Mouse (Mus musculus) urinary bladder, postnatal 14 days (tissue): ENCODE results near the gene Rxra.

Source experiments
- DNase-seq: peaks from one replicate; pipeline ENCODE4 v3.0.0; 2021; ENCODE audit warnings: low spot score

Gene Rxra

DNA sequence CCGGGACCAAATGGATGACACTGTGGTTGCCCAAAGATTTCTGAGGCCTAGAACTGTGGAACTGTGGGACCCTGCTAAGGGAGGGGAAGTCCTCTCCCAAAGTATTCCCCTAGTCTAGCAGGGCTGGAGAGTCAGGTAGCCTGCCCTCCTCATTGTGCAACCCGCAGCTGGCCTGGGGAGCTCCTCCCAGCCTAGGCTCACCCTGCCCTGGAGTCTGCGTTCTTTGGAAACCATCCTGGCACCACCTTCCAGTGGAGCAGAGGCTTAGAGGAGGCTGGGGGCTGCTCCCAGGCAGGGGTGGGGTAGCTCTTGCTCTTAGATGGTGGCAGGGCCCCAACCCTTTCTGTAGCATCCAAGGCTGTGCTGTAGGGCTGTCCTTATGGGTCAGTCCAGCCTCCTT is 26.0 kb downstream of the Rxra start:
- DNase-seq, result no peak

DNA sequence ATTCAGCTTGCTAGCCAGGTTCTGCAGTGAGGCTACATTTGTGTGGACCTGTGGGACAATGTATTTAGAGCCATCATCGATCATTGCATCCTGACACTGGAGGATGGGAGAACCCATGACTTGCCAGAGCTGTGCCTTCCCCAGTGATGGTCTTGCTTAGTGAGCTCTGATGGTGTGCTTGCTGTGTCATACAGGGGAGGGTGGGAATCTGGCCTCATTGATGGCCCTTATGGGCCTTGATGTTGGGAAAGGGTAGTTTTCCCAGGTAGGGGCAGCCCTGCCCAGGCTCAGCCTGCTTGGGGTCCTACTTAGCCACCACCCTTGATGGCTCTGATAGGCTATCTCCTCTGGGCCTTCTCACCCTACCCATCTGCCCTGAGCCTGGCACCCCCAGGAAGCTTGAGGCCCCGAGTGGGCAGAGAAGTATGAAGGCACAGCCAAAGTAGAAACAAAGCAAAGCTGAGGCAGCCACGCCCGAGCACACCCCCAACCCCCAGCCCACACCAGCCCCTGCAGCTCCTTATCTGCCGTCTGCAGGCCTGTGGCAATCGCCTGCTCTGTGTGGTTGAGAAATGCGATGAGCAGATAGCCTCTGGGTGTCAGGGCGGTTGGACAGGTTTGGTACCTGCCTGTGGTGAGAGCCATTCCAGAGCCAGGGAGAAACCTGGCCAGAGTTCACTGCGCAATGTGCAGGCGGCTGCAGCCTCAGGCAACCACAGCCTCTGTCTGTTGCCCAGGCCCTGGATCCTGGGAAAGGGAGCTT is 26.8 kb downstream of the Rxra start:
- peak; percentile 90 for DNase-seq

- DNase-seq, result peak; percentile 63
Observed at GRCm38 (mm10) chr2:27703852-27704640, 27.8 kb downstream of the Rxra start.

- DNase-seq, result no peak
Observed at GRCm38 (mm10) chr2:27704641-27705040, 28.4 kb downstream of the Rxra start.

DNA sequence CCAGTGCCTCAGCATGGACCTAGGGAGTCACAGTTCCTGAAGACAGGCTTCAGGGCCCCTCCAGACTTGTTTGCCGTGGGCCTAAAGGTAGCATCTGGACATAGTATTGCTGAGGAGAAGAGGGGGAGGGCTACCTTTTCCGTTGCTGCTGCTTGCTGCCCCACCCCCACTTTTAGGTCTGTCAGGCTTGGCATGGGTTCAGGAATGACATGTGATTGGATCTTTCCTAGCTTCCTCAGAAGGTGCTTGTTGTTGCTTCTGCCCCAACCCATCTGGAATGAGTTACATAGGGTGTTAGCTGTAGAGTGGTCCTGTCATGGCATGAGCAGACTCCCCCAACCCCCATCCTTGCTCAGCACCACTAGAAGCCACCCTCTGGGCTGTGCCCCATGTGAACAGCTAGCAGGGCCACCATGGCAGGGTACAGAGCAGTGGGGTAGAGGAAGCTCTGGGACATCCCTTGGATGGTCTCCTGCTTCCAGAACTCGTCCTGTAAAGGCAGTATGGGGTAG is 34.7 kb downstream of the Rxra start:
- DNase-seq, result no peak

DNA sequence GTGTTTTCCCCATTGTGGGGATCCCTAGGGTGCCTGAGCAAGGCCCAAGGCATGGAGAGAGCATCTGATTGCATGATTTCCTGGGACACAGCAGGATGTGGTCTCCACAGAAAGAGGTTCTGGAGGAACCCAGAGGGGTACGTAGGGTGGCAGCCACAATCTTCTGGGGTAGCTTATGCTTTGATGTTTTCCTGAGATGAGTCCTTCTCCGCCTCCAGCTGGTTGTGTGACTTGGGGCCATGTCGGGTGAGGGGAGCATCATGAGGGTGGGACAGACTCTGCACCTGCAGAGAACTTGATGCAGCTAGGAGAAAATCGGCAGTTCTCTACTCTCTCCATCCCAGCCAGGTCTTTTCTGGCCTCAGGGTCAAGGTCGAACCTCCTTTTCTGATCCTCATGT is 36.4 kb downstream of the Rxra start:
- no peak for DNase-seq

- no peak for DNase-seq
Observed at GRCm38 (mm10) chr2:27713378-27713777, 37.1 kb downstream of the Rxra start.

GRCm38 (mm10) chr2:27714131-27714530 is 37.9 kb downstream of the Rxra start:
- peak; percentile 74 for DNase-seq

DNA sequence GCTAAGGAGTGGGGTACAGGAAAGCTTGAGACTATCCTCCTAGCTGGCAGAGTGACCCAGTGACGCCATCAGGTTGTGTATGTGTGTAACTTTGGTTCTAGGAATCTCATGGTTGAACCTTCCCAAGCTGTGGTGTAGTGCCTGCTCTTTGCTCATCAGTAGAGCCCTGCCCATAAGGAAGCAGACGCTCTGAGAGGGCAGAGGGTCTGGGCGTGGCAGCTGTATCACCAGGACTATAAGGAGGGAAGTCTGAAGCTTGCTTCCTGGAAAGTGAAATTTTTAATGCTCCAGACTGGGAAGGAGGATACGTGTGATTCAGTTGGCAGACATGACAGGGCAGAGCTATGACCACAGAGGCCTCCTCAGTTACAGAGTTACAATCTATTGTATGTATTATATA is 39.0 kb downstream of the Rxra start:
- DNase-seq, result no peak

DNA sequence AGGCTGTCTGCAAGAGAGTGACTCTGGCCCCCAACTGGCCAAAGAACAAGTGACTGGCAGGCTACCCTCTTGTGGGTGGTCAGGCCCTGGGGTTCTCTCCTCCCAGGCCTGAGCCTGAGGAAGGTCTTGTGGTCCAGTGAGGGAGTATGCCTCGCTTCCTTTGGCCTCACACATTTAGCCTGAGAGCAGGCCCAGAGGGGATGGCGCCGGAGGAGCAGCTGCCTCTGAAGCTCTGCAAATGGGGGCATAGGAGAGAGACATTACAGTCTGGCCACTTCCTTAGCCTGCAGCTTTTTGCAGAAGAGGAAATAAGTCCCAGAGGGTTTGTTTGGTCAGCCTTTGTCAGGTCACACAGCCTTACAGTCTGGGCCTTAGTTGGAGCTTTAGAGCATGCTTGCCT is 40.1 kb downstream of the Rxra start:
- no peak for DNase-seq

DNA sequence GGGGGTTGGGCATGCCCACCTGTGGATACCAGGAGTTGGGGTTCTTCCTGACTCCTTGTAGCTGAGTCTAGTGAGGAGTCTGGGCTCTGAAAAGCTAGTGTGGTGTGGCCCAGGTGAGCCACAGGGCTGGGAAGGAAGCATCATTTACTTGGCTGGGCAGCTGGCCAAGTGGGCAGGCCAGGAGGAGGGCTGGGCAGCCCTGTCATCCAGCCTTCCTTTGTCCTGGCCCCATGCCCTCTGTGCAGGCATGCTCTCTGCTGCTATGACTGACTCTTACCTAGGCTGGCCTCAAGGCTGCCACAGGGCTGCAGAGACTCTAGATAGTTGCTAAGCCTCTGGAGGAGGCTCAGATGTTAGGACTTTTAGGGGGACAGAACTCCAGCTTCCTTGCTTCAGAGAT is 42.0 kb downstream of the Rxra start:
- DNase-seq, result peak; percentile 93

DNA sequence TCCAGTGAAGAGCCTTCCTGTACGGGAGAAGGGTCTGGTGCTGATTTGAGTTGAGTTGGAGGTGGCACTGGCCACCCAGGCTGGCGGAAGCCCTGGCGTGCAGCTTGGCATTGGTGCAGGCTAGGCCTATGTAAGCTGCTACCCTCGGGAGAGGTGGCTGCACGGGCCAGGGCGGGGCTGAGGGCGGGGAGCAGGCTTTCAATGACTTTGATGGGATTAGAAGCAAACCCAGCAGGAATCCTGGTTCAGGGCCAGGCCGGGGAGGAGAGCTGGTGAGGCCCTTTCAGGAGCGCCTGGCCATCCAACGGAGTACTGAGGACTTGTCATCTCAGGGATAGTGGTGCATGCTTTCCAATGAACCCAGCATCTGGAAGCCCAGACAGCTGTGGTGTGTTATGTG is 43.4 kb downstream of the Rxra start:
- peak; percentile 63 for DNase-seq

DNA sequence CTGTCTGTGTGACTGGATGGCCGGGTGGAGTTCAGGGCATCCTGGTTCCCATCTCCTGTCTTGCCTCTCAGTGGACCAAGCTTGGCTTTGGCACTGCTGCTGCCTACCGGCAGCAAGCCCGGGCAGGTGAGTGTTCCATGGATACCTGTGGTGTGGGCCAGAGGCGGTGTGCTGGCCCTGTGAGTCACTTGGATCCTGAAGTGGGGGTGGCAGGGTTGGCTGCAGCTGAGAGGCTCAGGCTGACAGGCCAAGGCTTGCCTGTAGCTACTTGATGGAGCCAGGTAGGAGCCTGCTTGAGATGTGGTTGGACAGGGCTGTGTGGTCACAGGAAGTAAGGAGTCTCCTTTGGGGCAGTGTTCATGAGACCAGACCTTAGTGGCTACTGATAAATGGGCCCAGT is 45.4 kb downstream of the Rxra start:
- peak; percentile 85 for DNase-seq

DNA sequence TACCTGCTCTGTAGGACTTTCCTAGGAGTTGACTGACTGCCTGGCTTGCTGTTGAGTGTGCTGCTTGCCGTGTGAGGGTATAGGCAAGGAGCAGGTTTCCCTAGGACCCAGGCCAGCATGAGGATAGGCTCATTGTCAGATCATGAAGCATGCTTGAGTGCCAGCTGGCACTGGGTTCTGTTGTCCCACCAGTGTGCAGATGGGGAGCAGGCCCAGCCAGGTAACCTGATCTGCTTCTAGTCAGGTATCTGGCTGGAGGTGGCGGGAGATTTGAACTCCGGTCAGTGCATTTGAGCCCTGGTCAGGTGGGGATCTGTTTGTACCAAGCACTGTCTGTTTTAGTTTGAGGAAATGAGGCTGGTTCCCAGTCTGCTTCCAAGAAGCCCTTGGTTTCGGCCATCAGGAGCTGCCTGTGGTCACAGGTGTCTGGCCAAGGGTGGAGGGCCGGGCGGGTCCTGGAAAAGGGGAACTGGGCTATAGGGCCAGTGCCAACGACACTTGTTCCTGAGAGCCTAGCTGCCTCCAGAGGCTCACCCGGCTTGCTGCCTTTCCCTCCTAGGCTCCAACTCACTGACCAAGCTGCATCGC is 48.6 kb downstream of the Rxra start:
- no peak for DNase-seq

- no peak for DNase-seq
Observed at GRCm38 (mm10) chr2:27727994-27728854, 52.0 kb downstream of the Rxra start.

DNA sequence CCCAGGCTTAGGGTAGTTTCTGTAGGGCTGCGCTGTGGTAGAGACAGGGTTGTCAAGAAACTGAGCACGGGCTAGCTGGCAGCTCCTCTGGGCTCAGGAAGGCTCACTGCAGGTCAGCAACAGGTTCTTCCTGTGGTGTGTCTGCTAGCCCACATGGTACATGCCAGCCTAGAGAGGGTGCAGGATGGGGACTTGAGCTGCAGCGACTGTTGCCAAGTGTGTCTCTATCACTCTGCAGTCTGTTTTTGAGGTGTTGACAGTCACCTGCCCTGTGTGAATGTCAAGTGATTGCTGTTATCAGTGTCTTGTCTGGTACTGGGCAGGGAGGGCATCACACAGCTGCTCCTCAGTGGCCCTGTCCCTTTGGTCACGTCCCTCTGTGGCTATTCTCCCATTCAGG is 52.8 kb downstream of the Rxra start:
- DNase-seq, result no peak

DNA sequence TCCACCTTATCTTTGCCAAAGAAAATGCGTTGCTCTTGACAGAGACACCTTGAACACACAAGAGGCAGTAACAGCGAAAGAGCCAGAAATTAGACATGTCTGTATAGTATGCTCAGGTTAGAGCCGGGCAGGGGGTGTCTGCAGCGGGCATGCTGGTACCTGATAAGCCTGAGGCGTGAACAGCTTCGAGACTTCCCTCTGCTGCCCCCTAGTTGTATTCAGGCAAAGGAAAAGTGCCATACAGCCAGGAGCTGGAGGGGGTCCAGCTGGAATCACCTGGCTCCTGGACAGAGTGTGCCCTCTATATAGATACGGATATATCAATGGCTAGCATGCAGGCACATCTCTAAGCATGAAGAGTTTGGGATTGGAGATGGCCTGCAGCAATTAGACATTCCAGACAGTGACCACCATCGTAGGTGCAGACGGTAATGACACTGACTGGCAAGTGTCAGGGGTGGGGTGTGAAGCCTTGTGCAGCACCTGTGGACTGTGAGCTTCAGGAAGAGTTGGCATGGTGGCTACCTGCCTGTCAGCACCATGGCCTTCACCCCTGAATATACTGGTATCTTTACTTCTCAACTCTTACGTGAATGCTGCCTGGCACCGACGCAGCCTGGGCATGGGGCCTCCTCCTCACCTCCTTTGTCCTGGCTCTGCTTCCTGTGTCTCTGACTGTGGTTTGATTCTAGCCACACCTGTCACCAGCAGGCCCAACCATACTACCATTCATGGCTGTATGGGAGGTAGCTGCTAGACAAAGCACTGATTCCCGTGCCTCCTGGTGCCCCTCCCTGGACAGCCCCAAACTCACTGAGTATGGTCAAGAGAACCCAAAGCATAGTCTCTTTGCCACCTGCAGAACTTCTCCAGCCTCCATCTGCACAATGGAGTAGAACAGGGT is 54.0 kb downstream of the Rxra start:
- peak; percentile 62 for DNase-seq

DNA sequence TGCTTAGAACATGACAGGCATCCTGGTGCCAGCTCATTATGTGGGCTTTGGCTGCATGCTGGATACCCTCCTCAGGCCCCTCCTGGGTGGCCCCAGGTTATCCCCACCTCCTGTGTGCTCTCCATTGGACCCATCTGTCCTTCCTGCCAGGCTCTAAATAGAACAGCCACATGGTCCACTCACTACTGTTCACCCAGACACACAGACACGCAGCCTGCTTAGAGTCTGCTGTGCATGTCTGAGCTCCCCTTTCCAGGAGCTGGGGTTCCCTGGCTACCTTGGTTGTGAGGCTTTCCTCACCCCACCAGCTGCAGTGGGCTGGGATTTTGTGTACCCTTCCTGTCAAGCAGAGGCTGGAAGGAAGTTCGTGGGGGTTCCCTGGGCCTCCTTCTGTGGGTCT is 56.8 kb downstream of the Rxra start:
- no peak for DNase-seq

GRCm38 (mm10) chr2:27734328-27734727 is 58.1 kb downstream of the Rxra start:
- no peak for DNase-seq

DNA sequence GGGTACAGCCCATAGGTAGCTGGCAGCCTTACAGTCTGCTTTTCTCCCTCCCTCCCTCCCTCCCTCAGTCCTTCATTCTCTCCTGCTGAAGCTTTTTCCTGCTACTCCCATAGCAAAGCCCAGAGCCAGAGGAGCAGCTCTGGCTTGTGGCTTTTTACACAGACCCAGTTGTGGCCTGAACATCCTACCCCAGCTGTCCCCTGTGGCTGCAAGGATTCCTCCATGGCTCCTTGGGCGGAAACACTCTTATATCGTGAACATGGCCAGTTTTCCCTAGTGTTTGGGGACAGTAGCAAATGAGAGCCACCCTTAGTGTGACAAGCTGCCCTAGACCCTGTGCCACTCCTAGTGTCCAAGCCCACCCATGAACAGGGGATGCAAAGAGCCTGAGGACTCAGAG is 58.6 kb downstream of the Rxra start:
- no peak for DNase-seq

GRCm38 (mm10) chr2:27736802-27737201 is 60.6 kb downstream of the Rxra start:
- DNase-seq, result no peak
